Mouse (Mus musculus) spleen, postnatal 36 days (tissue): ENCODE results near the gene Evx1.
"Not testable (repeated sequence)": the region's sequence is repeated elsewhere in the genome, so short reads cannot be mapped to it uniquely, and the experiment has no call there.

Experiments used
- DNase-seq, 2 experiments: peaks; one replicate each; pipeline ENCODE4 v3.0.0; 2022; ENCODE audit warnings: low spot score in 2 of 2, mixed read lengths in 1 of 2

Gene Evx1

DNA sequence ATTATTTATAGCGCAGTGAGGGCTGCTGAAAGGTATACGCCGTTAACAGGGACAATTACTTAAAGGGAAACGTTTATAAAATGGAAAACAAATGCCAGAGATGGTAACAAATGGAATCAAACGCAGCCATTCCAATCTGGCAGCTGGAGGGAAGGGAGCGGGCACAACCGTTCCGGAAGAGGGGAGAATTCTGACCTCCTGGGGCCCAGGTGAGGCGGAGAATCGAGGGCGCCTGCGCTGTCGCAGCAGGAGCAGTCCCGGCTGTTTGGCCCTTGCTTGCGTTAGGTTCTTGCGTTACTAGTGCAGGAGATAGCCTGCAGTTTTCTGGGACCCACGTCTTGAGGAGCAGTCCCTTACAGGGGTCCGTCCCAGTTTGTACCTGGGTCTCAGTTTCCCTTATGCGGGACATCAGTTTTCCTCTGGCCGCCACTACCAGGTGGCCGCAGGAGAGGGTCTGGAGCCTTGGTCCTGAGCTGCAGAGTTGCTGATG, 8.6 kb downstream of the Evx1 start:
- DNase-seq: no peak

DNA sequence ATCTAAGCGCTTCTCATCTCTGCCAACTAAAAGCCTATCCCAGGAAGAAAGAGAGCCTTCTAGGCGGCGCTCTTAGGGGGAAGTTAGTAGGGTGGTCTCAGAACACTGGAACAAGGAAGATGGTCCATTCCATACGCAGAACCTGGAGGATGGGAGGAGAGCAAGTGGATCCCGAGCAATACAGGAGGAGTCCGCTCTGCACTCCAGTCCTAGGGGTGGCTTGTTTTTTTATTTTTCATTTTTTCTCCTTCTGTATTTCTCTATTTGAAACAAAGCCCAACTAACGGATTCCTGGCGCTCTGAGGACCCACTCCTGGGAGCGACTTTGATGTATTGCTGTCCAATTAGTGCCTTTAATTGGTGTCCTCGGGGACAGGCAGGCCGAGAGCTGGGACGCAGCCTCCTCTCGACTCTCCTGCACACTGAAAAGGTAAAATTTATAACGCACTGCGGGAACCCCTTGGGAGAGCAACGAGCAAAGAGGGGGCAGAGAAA, 9.5 kb downstream of the Evx1 start:
- DNase-seq: no peak

- no peak for DNase-seq
Observed at GRCm38 (mm10) chr6:52323292-52323691, 10.0 kb downstream of the Evx1 start.

GRCm38 (mm10) chr6:52324061-52324460, 10.8 kb downstream of the Evx1 start:
- no peak for DNase-seq

- not testable (repeated sequence) for DNase-seq
Observed at GRCm38 (mm10) chr6:52346816-52347215, 33.5 kb downstream of the Evx1 start.

DNA sequence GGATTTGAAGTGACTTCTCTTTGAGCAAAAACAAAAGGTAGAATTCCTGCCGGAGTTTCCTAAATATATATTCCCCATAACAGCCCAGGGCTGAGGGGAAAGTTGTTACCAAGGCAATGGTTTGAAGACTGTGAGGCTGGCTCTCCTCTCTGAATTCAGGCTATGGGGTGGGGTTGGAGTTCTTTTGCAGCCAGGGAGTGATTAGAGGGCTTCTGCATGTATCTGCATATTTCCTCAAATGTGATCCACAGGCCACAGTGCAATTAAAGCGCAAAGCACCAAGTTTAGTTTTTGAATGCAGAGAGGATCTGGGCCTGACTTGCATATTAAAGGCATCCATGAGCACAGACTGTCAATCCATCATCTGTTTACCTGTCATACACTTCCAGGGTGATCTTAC, 52.7 kb downstream of the Evx1 start:
- DNase-seq: no peak

DNA sequence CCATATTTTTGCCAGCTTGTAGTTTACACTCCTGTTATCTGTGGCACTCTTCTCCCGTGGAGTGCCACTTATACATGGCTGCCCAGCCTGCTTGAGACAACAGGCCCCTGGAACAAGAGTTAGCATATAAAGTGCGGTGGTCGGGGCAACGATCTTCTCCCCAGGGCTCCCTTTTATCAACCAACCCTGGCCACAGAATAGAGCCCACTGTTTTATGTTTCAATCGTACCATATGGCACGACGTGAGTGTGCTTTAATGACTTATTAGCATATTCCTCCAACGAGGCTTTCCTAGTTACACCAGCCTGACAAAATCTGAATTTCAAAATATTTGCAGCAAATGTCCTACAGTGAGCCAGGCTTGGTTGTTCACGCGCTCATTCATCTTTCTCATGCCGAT, 53.2 kb downstream of the Evx1 start:
- DNase-seq: no peak

DNA sequence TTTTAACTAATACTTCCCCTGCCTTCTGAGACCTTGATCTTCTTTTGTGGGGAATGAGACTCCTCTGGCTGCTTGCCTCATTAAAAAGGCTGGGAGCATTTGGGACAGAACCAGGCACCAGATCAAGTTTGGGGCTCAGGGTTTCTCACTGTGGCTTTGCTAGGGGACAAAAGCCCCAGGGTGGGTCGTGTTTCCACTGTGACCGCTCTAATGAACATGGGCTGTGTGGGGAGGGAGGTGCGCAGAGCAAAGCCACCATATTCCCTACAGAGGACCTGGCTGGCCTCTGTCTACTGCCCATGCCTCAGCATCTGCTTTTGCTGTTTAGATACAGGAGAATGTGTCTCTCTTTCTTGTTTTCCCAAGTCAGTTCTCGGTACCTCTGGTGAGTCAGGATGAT, 53.8 kb downstream of the Evx1 start:
- no peak for DNase-seq
